Mouse (Mus musculus): ENCODE data around the gene Eno2. TPM values are rescaled to one million over a fixed set of nuclear protein-coding genes. Genes with fewer than 3 reads are reported as not detected.

Eno2 gene
- 10.5 and 10.6 TPM in 2 replicates for polyA plus RNA-seq (2016; fragmentation: Nextera tagmentation; extraction: Ambion mirVana)

- Histone ChIP-seq H3K4me1 (peaks cover 24% of the 10 kb centered on the region), H3K9me3 (no peaks in the 10 kb centered on the region), H3K4me2 (peak within 1 kb of the TSS; percentile 65), H3K27ac (no peak within 1 kb of the TSS), H3K27me3 (peaks cover 38% of the 10 kb centered on the region), H3K4me3 (replicated peaks) (peak within 1 kb of the TSS; percentile 40), H3K36me3 (replicated peaks) (no peaks in the 10 kb centered on the region), H3K9ac (peak within 1 kb of the TSS; percentile 62)
- under 1% methylated on average over 49 of the region's 54 CpGs for WGBS
- peak; percentile 85 for ATAC-seq (ENCODE audit: low FRiP score)
These were observed at the start of gene Eno2 for GRCm38 (mm10) chr6:124769101-124769765. Gene Eno2, minus strand, starts transcription at chr6:124769673.

- WGBS, result 95% methylated on average over 8 of the region's 8 CpGs
These were observed 48.5 kb upstream of the Eno2 start for GRCm38 (mm10) chr6:124817971-124818370.

GRCm38 (mm10) chr6:124817563-124817962 is 48.1 kb upstream of the Eno2 start:
- H3K9ac ChIP-seq, result no peak overlapping the region
- WGBS, result 97% methylated on average over 8 of the region's 8 CpGs
- no peaks in the 10 kb centered on the region for H3K9me3 ChIP-seq
- H3K36me3 ChIP-seq (replicated peaks), result peaks cover 77% of the 10 kb centered on the region
- no peak overlapping the region for H3K27ac ChIP-seq
- no peak overlapping the region for H3K4me2 ChIP-seq
- no peak for ATAC-seq (ENCODE audit: low FRiP score)
- peaks cover 23% of the 10 kb centered on the region for H3K4me1 ChIP-seq
- no peaks in the 10 kb centered on the region for H3K27me3 ChIP-seq
- H3K4me3 ChIP-seq (replicated peaks), result no peak overlapping the region

More at GRCm38 (mm10) chr6:124817971-124818370, 48.5 kb upstream of the Eno2 start:
- Histone ChIP-seq H3K9ac (no peak overlapping the region), H3K36me3 (replicated peaks) (peaks cover 80% of the 10 kb centered on the region), H3K9me3 (no peaks in the 10 kb centered on the region), H3K4me1 (peaks cover 19% of the 10 kb centered on the region), H3K27ac (no peak overlapping the region), H3K27me3 (no peaks in the 10 kb centered on the region), H3K4me3 (replicated peaks) (no peak overlapping the region), H3K4me2 (no peak overlapping the region)
- ATAC-seq (ENCODE audit: low FRiP score), result no peak

- Histone ChIP-seq H3K4me3 (replicated peaks) (no peak overlapping the region), H3K27me3 (no peaks in the 10 kb centered on the region), H3K4me1 (peaks cover 27% of the 10 kb centered on the region), H3K27ac (no peak overlapping the region), H3K9me3 (no peaks in the 10 kb centered on the region), H3K4me2 (no peak overlapping the region), H3K9ac (no peak overlapping the region), H3K36me3 (replicated peaks) (peaks cover 77% of the 10 kb centered on the region)
- no peak for ATAC-seq (ENCODE audit: low FRiP score)
- 96% methylated on average over 11 of the region's 11 CpGs for WGBS
These were observed 47.7 kb upstream of the Eno2 start for GRCm38 (mm10) chr6:124817125-124817524.

GRCm38 (mm10) chr6:124816611-124817010 is 47.1 kb upstream of the Eno2 start:
- no peak for ATAC-seq (ENCODE audit: low FRiP score)
- Histone ChIP-seq H3K27me3 (no peaks in the 10 kb centered on the region), H3K9ac (no peak overlapping the region), H3K4me1 (peaks cover 32% of the 10 kb centered on the region), H3K9me3 (no peaks in the 10 kb centered on the region), H3K4me3 (replicated peaks) (no peak overlapping the region), H3K4me2 (no peak overlapping the region), H3K27ac (no peak overlapping the region), H3K36me3 (replicated peaks) (peaks cover 77% of the 10 kb centered on the region)
- WGBS, result 91% methylated on average over 4 of the region's 4 CpGs

GRCm38 (mm10) chr6:124814858-124815774 is 45.6 kb upstream of the Eno2 start:
- H3K4me1 ChIP-seq, result peaks cover 38% of the 10 kb centered on the region
- peaks cover 76% of the 10 kb centered on the region for H3K36me3 ChIP-seq (replicated peaks)
- 64% methylated on average over 9 of the region's 9 CpGs for WGBS
- no peaks in the 10 kb centered on the region for H3K27me3 ChIP-seq
- ATAC-seq (ENCODE audit: low FRiP score), result no peak
- no peaks in the 10 kb centered on the region for H3K9me3 ChIP-seq
- H3K4me3 ChIP-seq (replicated peaks), result no peak overlapping the region
- no peak overlapping the region; the same call in 1 of the 2 replicates for H3K9ac ChIP-seq
- H3K4me2 ChIP-seq, result peak overlapping the region; percentile 88; the same call in 1 of the 2 replicates
- 0 out of 2 replicates have a peak overlapping the region, but pooled peaks have one; percentile 88 for H3K27ac ChIP-seq

- Histone ChIP-seq H3K36me3 (replicated peaks) (peaks cover 69% of the 10 kb centered on the region), H3K9ac (no peak overlapping the region), H3K4me3 (replicated peaks) (peak overlapping the region; percentile 73), H3K27ac (peak overlapping the region; percentile 88), H3K4me1 (peaks cover 44% of the 10 kb centered on the region), H3K27me3 (no peaks in the 10 kb centered on the region), H3K9me3 (no peaks in the 10 kb centered on the region), H3K4me2 (peak overlapping the region; percentile 88)
- peak; percentile 32 for ATAC-seq (ENCODE audit: low FRiP score)
- WGBS, result 45% methylated on average over 8 of the region's 8 CpGs
These were observed 45.0 kb upstream of the Eno2 start for GRCm38 (mm10) chr6:124814448-124814847.

GRCm38 (mm10) chr6:124813933-124814332 is 44.5 kb upstream of the Eno2 start, which contains the start of gene Tpi1:
Gene Tpi1, minus strand, starts transcription at chr6:124814296.
- no peaks in the 10 kb centered on the region for H3K27me3 ChIP-seq
- peak within 1 kb of the TSS; percentile 73 for H3K4me3 ChIP-seq (replicated peaks)
- peak within 1 kb of the TSS; percentile 88 for H3K4me2 ChIP-seq
- peak; percentile 91 for ATAC-seq (ENCODE audit: low FRiP score)
- peak within 1 kb of the TSS; percentile 88 for H3K27ac ChIP-seq
- peak within 1 kb of the TSS; percentile 83 for H3K9ac ChIP-seq
- WGBS, result 0% methylated on average over 22 of the region's 22 CpGs
- peaks cover 64% of the 10 kb centered on the region for H3K36me3 ChIP-seq (replicated peaks)
- H3K9me3 ChIP-seq, result no peaks in the 10 kb centered on the region
- peaks cover 50% of the 10 kb centered on the region for H3K4me1 ChIP-seq

GRCm38 (mm10) chr6:124813496-124813895 is 44.0 kb upstream of the Eno2 start:
- ATAC-seq (ENCODE audit: low FRiP score), result peak; percentile 70
- H3K36me3 ChIP-seq (replicated peaks), result peaks cover 60% of the 10 kb centered on the region
- H3K27me3 ChIP-seq, result no peaks in the 10 kb centered on the region
- peak overlapping the region; percentile 83 for H3K9ac ChIP-seq
- peak overlapping the region; percentile 73 for H3K4me3 ChIP-seq (replicated peaks)
- no peaks in the 10 kb centered on the region for H3K9me3 ChIP-seq
- H3K27ac ChIP-seq, result peak overlapping the region; percentile 88
- WGBS, result under 1% methylated on average over 18 of the region's 18 CpGs
- H3K4me1 ChIP-seq, result peaks cover 54% of the 10 kb centered on the region
- H3K4me2 ChIP-seq, result peak overlapping the region; percentile 88

GRCm38 (mm10) chr6:124812848-124813247 is 43.4 kb upstream of the Eno2 start:
- H3K4me3 ChIP-seq (replicated peaks), result peak overlapping the region; percentile 73
- peaks cover 60% of the 10 kb centered on the region for H3K4me1 ChIP-seq
- H3K9me3 ChIP-seq, result no peaks in the 10 kb centered on the region
- peak overlapping the region; percentile 83 for H3K9ac ChIP-seq
- ATAC-seq (ENCODE audit: low FRiP score), result no peak
- H3K4me2 ChIP-seq, result peak overlapping the region; percentile 88
- WGBS, result 21% methylated on average over 9 of the region's 9 CpGs
- peaks cover 53% of the 10 kb centered on the region for H3K36me3 ChIP-seq (replicated peaks)
- no peaks in the 10 kb centered on the region for H3K27me3 ChIP-seq
- H3K27ac ChIP-seq, result peak overlapping the region; percentile 88

GRCm38 (mm10) chr6:124811701-124812560 is 42.5 kb upstream of the Eno2 start:
- Histone ChIP-seq H3K36me3 (replicated peaks) (peaks cover 44% of the 10 kb centered on the region), H3K4me2 (peak overlapping the region; percentile 88), H3K4me1 (peaks cover 60% of the 10 kb centered on the region), H3K27ac (0 out of 2 replicates have a peak overlapping the region, but pooled peaks have one; percentile 88), H3K4me3 (replicated peaks) (peak overlapping the region; percentile 73), H3K9me3 (no peaks in the 10 kb centered on the region), H3K9ac (peak overlapping the region; percentile 83), H3K27me3 (no peaks in the 10 kb centered on the region)
- no peak for ATAC-seq (ENCODE audit: low FRiP score)
- WGBS, result 85% methylated on average over 24 of the region's 24 CpGs

GRCm38 (mm10) chr6:124811403-124811665 is 41.9 kb upstream of the Eno2 start:
- 90% methylated on average over 4 of the region's 4 CpGs for WGBS
- Histone ChIP-seq H3K4me3 (replicated peaks) (no peak overlapping the region), H3K36me3 (replicated peaks) (peaks cover 38% of the 10 kb centered on the region), H3K27ac (no peak overlapping the region), H3K4me1 (peaks cover 62% of the 10 kb centered on the region), H3K9me3 (no peaks in the 10 kb centered on the region), H3K27me3 (no peaks in the 10 kb centered on the region), H3K9ac (no peak overlapping the region), H3K4me2 (no peak overlapping the region)
- no peak for ATAC-seq (ENCODE audit: low FRiP score)

All from forebrain, embryonic 12.5 days (tissue).